Mouse (Mus musculus) c-Kit-negative CD71-positive TER-119-positive erythroid progenitor cells, embryonic 14.5 days (primary cell): ENCODE data around the gene Rack1.
A peak's percentile ranks its signal among the peaks of the same experiment; 100 is the strongest.
"Not testable (repeated sequence)": the region's sequence is repeated elsewhere in the genome, so short reads cannot be mapped to it uniquely, and the experiment has no call there.

Experiments used
- DNase-seq: peaks from one replicate; pipeline ENCODE4 v3.0.0-alpha.2; 2013; ENCODE audit warnings: low read depth, low spot score

The Rack1 gene

GRCm38 (mm10) chr11:48799921-48800701, at the start of gene Rack1:
Gene Rack1 (plus strand): TSS chr11:48800332.
- peak; percentile 75 for DNase-seq

DNA sequence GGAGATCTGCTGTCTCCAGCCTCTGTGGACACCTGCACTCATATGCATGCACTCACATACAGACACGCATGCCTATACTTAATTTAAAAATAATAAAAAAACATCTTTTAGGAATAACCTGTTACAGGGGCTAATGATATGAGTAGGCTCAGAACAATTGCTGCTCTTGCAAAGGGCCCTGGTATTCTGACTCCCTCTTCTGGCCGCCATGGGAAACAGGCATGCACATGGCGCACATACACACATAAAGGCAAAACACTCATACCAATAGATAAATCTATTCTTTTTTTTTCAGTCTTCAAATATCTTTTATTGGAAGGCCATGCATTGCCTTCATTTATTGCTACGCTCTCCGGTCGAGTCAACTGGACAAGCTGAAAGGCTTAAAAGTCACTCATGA, 49.7 kb upstream of the Rack1 start:
- no peak for DNase-seq

DNA sequence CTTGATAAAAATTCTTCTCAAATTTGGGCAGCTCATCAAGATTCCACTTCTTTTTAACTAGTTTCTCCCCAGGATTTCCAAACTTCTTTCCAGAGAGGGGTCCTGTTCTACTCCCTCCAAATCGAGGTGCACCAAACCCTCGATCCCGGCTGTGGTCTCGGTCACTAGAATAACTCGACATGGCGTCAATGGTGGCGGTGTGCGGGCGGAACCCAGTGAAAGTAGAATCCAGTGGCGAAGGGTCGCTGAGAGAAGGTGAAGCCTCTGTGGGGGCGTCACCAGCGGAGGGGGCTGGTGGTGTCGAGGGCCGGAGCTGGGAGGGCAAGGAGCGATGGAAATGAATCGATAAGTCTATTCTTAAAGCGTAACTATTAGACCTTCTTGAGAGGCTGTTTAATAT, 46.6 kb upstream of the Rack1 start:
- DNase-seq, result not testable (repeated sequence)

GRCm38 (mm10) chr11:48759021-48759420, 41.1 kb upstream of the Rack1 start:
- DNase-seq, result no peak

DNA sequence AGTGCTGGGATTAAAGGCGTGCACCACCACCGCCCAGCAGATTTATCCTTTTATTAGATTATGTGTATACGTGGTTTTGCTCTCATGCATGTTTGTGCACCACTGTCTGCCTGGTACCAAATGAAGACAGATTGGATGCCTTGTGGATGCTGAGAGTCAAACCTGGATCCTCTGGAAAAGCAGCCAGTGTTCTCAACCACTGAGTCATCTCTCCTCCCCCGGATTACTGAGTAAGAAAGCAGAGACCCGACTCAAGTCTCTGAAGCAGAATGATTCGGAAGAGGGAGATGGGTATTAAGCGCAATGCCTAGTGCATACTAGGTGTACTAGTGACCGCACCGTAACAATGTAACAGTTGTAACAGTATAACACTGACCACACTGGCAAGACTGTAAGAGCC, 36.0 kb upstream of the Rack1 start:
- no peak for DNase-seq

- DNase-seq, result no peak
These were observed 32.8 kb upstream of the Rack1 start for GRCm38 (mm10) chr11:48767195-48767876.

- no peak for DNase-seq
These were observed 28.4 kb upstream of the Rack1 start for GRCm38 (mm10) chr11:48771691-48772090.

DNA sequence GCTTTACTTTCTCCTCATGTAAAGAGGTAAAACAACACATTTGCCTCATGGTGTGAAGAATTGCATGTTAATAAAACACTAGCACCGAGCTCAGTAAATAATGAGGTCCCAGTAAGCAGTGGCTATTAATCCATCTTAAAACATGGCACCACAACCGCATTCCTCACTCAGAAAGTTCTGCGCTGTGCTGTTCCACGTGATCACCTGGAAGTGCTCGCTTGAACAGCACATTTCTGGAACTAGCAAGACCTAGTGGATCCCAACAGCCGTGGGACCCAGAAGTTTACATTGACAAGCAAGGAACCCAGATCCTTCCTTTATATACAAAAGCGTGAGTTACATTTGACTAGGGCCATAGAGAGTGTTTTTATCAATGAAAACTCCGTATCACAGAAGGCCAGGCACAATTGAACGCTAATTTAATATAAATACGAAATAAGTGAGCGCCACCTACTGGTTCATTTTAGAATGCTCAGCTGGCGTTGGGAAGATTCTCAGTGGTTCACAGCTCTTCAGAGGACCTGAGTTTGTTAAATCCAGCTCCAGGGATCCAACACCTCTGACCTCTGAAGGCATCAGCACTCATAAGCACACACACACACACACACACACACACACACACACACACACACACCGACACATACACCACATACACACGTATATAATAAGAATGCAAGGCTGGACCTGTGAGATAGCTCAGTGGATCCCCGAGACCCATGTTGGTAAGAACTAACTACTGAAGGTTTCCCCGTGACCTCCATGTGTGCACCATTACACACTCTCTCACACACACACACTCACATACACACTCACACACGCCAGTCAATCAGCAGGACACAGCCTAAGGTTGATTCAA, 25.5 kb upstream of the Rack1 start:
- no peak for DNase-seq

GRCm38 (mm10) chr11:48775483-48775882, 24.6 kb upstream of the Rack1 start:
- DNase-seq, result no peak

DNA sequence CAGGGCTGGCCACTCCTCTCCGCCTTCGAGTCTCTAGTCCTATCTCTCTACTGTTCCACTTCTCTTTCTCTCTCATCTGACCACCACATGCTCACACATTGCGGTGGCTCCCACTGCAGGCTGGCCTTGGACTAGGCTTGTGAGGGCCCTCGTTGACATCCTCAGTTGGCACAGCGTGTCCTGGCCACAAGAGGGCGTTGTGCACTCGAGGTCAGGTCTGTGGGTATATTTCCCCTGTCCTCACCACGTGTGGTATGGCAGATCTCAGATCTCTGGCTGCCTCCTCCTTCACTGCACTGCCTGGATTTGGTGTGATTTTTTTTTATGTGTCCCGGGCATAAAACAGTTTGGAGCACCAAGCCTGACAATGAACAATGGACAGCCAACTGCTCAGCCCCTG, 23.5 kb upstream of the Rack1 start:
- DNase-seq, result no peak

GRCm38 (mm10) chr11:48777303-48777702, 22.8 kb upstream of the Rack1 start:
- no peak for DNase-seq

- no peak for DNase-seq
These were observed 20.7 kb upstream of the Rack1 start for GRCm38 (mm10) chr11:48779450-48779849.

DNA sequence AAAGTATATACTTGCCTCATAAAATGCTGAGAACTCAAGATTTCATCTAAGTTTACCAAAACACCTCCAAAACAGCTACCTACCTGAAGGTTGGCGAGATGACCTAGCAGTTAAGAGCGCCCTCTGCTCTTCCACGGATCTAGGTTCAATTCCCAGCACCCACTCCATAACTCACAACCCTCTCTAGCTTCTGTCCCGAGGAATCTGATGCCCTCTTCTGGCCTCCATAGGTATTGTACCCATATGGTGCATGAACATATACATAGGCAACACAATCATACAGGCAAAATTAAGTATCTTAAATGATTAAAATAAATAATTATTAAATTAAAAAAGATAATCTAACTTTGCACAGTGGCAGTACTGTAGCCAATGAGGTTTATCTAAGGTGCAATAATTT, 17.9 kb upstream of the Rack1 start:
- no peak for DNase-seq

- DNase-seq, result no peak
These were observed 12.5 kb upstream of the Rack1 start for GRCm38 (mm10) chr11:48787455-48788211.

- DNase-seq, result no peak
These were observed 11.6 kb upstream of the Rack1 start for GRCm38 (mm10) chr11:48788311-48789089.

- DNase-seq, result no peak
These were observed 10.9 kb upstream of the Rack1 start for GRCm38 (mm10) chr11:48789215-48789614.

- DNase-seq, result peak; percentile 62
These were observed 9.9 kb upstream of the Rack1 start for GRCm38 (mm10) chr11:48789973-48790823.

- no peak for DNase-seq
These were observed 9.2 kb upstream of the Rack1 start for GRCm38 (mm10) chr11:48790946-48791345.

- not testable (repeated sequence) for DNase-seq
These were observed 8.2 kb upstream of the Rack1 start for GRCm38 (mm10) chr11:48791894-48792293.

DNA sequence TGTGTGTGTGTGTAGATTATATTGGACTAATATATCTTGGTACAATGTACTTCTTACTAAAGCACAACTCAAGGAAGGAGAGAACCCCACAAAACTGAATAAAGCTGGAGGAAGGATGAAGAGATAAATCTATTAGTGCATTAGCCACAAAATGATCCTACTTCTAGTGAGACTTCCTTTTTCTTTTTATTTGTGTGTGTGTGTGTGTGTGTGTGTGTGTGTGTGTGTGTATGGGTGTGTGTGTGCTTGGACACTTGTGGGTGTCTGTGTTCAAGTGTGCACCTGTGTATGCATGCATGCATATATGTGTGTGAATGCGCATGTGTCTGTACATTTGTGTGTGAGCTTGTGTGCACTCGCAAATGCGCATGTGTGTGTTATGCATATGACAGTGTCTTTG, 6.9 kb upstream of the Rack1 start:
- DNase-seq, result no peak
